Mouse (Mus musculus): Measurements from ENCODE around the gene Zfhx3. TPM values are rescaled to one million over a fixed set of nuclear protein-coding genes. Genes with fewer than 3 reads are reported as not detected.

Gene Zfhx3
- polyA plus RNA-seq, 1 experiment from 2014 or later = 19.8 TPM

DNA sequence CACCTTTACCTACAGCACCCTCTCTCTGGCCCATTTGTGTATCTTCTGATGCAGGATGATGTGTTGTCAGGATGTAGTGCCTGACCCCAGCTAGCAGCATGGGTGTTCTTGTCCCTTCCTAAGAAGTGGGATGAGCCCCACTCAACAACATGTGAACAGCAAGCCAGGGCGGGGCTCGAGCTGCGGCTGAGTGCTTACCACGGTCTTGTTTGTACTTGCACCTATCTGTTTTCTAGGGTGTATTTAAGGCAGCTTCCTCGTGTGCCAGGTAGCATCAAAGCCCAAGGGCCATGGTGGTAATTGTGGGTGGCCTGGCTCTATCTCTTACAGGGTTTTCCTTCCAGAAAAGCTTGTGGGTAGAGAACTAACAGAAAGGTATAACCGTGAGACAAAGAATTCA is 937.7 kb downstream of the Zfhx3 start:
- no peak for TF ChIP-seq CTCF (IDR thresholded peaks at IDR 0.05; ENCODE audit: low read depth)
- WGBS = 82% methylated on average over 6 of the region's 6 CpGs
- ATAC-seq (ENCODE audit: insufficient read depth) = no peak

DNA sequence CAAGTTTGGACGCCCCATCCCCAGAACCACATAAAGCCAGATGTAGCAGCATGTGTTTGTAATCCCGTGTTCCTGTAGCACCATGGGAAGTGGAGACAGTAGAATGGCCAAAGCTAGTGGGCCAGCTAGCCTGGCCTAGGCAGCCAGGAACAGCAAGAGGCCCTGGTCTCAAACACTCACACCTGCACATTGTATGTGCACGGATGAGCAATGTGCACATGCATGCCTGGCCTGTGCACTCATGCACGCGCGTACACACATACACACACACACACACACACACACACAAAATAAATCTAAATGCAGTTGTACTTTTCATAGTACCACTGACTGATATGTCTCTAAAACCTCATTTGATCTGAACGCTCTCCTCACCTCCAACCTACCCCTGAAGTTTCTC is 938.9 kb downstream of the Zfhx3 start:
- H3K4me2 ChIP-seq = no peak overlapping the region
- no peak for ATAC-seq (ENCODE audit: insufficient read depth)
- TF ChIP-seq CTCF (IDR thresholded peaks at IDR 0.05; ENCODE audit: low read depth) = no peak
- DNase-seq = no peak
- WGBS = 91% methylated on average over 7 of the region's 7 CpGs
- no peaks in the 10 kb centered on the region for H3K27me3 ChIP-seq (ENCODE audit: insufficient read depth, low read length)
- H3K4me1 ChIP-seq (ENCODE audit: insufficient read depth) = peaks cover 19% of the 10 kb centered on the region; the same call in 1 of the 2 replicates
- no peak overlapping the region for H3K27ac ChIP-seq (ENCODE audit: low read depth)
- no peak overlapping the region for H3K4me3 ChIP-seq (ENCODE audit: low read depth, low read length)
- no peaks in the 10 kb centered on the region for H3K9me3 ChIP-seq (ENCODE audit: low read depth, low read length)
- no peak overlapping the region for H3K9ac ChIP-seq
- peaks cover 2% of the 10 kb centered on the region; the same call in 1 of the 2 replicates for H3K36me3 ChIP-seq (ENCODE audit: insufficient read depth)

More for the DNA sequence above, 937.7 kb downstream of the Zfhx3 start:
- H3K27me3 ChIP-seq (ENCODE audit: insufficient read depth, low read length) = no peaks in the 10 kb centered on the region
- no peaks in the 10 kb centered on the region for H3K9me3 ChIP-seq (ENCODE audit: low read depth, low read length)
- peak overlapping the region; percentile 12; the same call in 1 of the 2 replicates for H3K27ac ChIP-seq (ENCODE audit: low read depth)
- H3K4me2 ChIP-seq = no peak overlapping the region
- H3K4me3 ChIP-seq (ENCODE audit: low read depth, low read length) = no peak overlapping the region
- H3K36me3 ChIP-seq (ENCODE audit: insufficient read depth) = peaks cover 2% of the 10 kb centered on the region; the same call in 1 of the 2 replicates
- peaks cover 9% of the 10 kb centered on the region; the same call in 1 of the 2 replicates for H3K4me1 ChIP-seq (ENCODE audit: insufficient read depth)
- DNase-seq = no peak
- H3K9ac ChIP-seq = no peak overlapping the region

DNA sequence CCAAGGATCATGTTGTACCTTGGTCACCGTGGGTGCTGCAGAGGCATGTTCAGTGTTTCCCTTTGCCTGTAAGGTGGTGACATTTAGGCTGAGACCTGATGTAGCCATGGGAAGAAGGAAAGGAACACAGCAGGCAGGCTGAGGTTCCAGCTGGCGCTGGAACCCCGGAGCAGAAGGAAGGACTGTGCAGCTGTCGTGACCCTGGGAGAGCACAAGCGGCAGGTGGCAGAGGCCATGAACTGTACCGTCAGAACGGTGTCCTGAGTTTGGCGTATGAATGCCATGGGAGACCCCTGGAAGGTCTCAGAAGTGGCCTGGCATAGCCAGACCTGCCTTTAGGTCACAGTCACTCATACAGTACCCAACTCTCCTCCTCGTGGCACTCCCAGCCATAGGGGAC is 939.6 kb downstream of the Zfhx3 start:
- no peak overlapping the region for H3K4me3 ChIP-seq (ENCODE audit: low read depth, low read length)
- DNase-seq (no peak), ATAC-seq (ENCODE audit: insufficient read depth) (no peak)
- H3K27ac ChIP-seq (ENCODE audit: low read depth) = no peak overlapping the region
- peaks cover 2% of the 10 kb centered on the region; the same call in 1 of the 2 replicates for H3K36me3 ChIP-seq (ENCODE audit: insufficient read depth)
- WGBS = 79% methylated on average over 9 of the region's 9 CpGs
- H3K4me2 ChIP-seq = no peak overlapping the region
- H3K9ac ChIP-seq = no peak overlapping the region
- H3K27me3 ChIP-seq (ENCODE audit: insufficient read depth, low read length) = no peaks in the 10 kb centered on the region
- peaks cover 22% of the 10 kb centered on the region for H3K4me1 ChIP-seq (ENCODE audit: insufficient read depth)
- TF ChIP-seq CTCF (IDR thresholded peaks at IDR 0.05; ENCODE audit: low read depth) = no peak
- no peaks in the 10 kb centered on the region for H3K9me3 ChIP-seq (ENCODE audit: low read depth, low read length)

DNA sequence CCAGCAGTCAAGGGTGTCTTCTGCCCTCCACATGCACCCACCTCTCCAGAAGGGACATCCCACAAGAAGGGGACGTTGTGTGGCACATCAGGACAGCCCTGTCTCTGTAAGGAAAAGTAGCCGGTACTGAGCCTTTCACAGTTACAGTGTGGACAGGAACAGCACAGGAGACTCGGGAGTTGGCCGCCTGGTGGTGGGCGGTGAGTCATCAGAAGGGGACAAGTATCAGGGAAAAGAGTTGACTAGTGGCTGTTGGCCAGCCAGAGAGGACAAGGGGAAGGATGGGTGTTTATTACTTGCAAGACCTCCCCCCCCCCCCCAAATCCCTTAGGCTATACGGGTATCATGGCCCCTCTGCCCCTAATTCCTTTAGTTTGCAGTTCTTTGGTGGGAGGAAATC is 940.9 kb downstream of the Zfhx3 start:
- Histone ChIP-seq H3K9me3 (ENCODE audit: low read depth, low read length) (no peaks in the 10 kb centered on the region), H3K27ac (ENCODE audit: low read depth) (no peak overlapping the region), H3K27me3 (ENCODE audit: insufficient read depth, low read length) (no peaks in the 10 kb centered on the region), H3K4me2 (no peak overlapping the region), H3K4me3 (ENCODE audit: low read depth, low read length) (no peak overlapping the region), H3K9ac (no peak overlapping the region), H3K36me3 (ENCODE audit: insufficient read depth) (peaks cover 4% of the 10 kb centered on the region; the same call in 1 of the 2 replicates), H3K4me1 (ENCODE audit: insufficient read depth) (peaks cover 22% of the 10 kb centered on the region)
- no peak for ATAC-seq (ENCODE audit: insufficient read depth)
- 73% methylated on average over 6 of the region's 6 CpGs for WGBS
- no peak for DNase-seq
- TF ChIP-seq CTCF (IDR thresholded peaks at IDR 0.05; ENCODE audit: low read depth) = peak; percentile 23; the same call in 1 of the 2 replicates

DNA sequence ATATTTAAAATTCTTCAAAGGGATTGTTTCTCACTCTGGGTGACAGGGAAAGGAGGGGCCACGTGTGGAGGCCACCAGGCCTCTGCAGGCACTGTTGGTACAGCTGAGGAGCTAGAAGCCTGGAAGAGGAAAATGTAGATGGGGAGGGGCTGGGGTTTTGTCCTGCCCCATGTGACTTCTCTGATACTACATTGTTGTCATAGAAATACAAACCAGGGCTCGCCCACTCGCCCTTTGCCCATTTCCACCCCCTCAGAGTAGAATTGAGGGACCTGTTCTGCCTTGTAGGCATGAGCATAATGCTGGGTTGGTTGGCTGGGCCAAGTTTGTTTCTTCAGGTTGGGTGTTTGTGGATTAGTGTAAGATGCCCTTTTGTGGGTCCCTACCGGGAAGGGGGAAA is 942.5 kb downstream of the Zfhx3 start:
- 0 out of 2 replicates have a peak, but pooled peaks cover 3% of the 10 kb centered on the region for H3K36me3 ChIP-seq (ENCODE audit: insufficient read depth)
- ATAC-seq (ENCODE audit: insufficient read depth) (no peak), DNase-seq (no peak)
- peak overlapping the region; percentile 48 for H3K27ac ChIP-seq (ENCODE audit: low read depth)
- no peaks in the 10 kb centered on the region for H3K27me3 ChIP-seq (ENCODE audit: insufficient read depth, low read length)
- H3K9me3 ChIP-seq (ENCODE audit: low read depth, low read length) = no peaks in the 10 kb centered on the region
- 45% methylated on average over 4 of the region's 4 CpGs for WGBS
- no peak for TF ChIP-seq CTCF (IDR thresholded peaks at IDR 0.05; ENCODE audit: low read depth)
- no peak overlapping the region for H3K4me3 ChIP-seq (ENCODE audit: low read depth, low read length)
- peaks cover 22% of the 10 kb centered on the region for H3K4me1 ChIP-seq (ENCODE audit: insufficient read depth)
- H3K4me2 ChIP-seq = no peak overlapping the region
- no peak overlapping the region for H3K9ac ChIP-seq

DNA sequence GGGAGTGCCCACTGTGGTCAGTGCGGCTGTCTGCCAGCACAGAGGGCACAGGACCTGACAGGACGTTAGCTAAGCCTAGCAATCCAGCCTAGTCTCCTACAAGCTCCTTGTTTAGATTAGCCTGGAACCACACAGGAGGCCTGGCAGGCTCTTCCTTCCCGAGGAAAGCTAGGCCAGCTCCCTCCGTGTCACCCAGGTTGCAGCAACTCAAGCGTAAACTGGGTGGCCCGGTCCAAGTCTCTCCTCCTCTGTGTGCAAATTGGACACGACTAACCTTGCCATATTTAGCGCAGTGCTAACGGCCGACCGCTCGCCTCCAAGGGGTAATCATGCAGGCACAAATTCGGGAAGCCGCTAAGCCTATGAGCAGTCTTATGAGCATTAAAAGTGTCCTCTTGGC is 943.0 kb downstream of the Zfhx3 start:
- Histone ChIP-seq H3K9ac (no peak overlapping the region), H3K27ac (ENCODE audit: low read depth) (peak overlapping the region; percentile 48), H3K9me3 (ENCODE audit: low read depth, low read length) (no peaks in the 10 kb centered on the region), H3K4me3 (ENCODE audit: low read depth, low read length) (no peak overlapping the region), H3K27me3 (ENCODE audit: insufficient read depth, low read length) (no peaks in the 10 kb centered on the region), H3K4me2 (no peak overlapping the region), H3K36me3 (ENCODE audit: insufficient read depth) (0 out of 2 replicates have a peak, but pooled peaks cover 3% of the 10 kb centered on the region), H3K4me1 (ENCODE audit: insufficient read depth) (peaks cover 19% of the 10 kb centered on the region)
- no peak for TF ChIP-seq CTCF (IDR thresholded peaks at IDR 0.05; ENCODE audit: low read depth)
- DNase-seq = no peak
- WGBS = 59% methylated on average over 14 of the region's 14 CpGs
- no peak for ATAC-seq (ENCODE audit: insufficient read depth)

DNA sequence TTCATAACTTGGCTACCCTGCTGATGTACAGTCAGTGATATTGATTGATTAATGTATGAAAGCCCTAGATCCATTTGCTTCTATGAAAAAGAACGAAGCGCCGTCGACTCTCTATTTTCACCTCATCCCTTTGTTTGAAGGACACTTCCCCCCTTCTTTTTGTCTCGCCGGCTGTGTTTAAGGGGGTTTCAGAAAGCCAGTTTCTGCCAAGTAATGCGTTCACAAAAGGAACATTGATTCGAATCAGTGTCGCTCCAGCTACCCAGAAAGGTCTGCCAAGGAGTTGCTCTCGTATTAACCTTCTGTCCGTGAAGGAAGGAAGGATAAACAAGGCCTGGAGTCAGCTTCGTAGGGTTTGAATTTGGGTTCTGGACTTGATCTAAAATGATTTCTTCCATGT is 943.4 kb downstream of the Zfhx3 start:
- H3K9me3 ChIP-seq (ENCODE audit: low read depth, low read length) = no peaks in the 10 kb centered on the region
- no peak overlapping the region for H3K4me2 ChIP-seq
- no peak for TF ChIP-seq CTCF (IDR thresholded peaks at IDR 0.05; ENCODE audit: low read depth)
- ATAC-seq (ENCODE audit: insufficient read depth) (no peak), DNase-seq (peak; percentile 45)
- no peaks in the 10 kb centered on the region for H3K27me3 ChIP-seq (ENCODE audit: insufficient read depth, low read length)
- H3K9ac ChIP-seq = no peak overlapping the region
- H3K36me3 ChIP-seq (ENCODE audit: insufficient read depth) = 0 out of 2 replicates have a peak, but pooled peaks cover 3% of the 10 kb centered on the region
- WGBS = 37% methylated on average over 12 of the region's 12 CpGs
- no peak overlapping the region for H3K4me3 ChIP-seq (ENCODE audit: low read depth, low read length)
- peak overlapping the region; percentile 48 for H3K27ac ChIP-seq (ENCODE audit: low read depth)
- peaks cover 17% of the 10 kb centered on the region for H3K4me1 ChIP-seq (ENCODE audit: insufficient read depth)

Measured in lung, embryonic 14.5 days (tissue).